Mouse (Mus musculus): Measurements from ENCODE around the gene Clrn1. TPM values are rescaled to one million over a fixed set of nuclear protein-coding genes. Genes with fewer than 3 reads are reported as not detected.

The Clrn1 gene
- not detected in 2 replicates for polyA plus RNA-seq (2012; rRNA removed)

DNA sequence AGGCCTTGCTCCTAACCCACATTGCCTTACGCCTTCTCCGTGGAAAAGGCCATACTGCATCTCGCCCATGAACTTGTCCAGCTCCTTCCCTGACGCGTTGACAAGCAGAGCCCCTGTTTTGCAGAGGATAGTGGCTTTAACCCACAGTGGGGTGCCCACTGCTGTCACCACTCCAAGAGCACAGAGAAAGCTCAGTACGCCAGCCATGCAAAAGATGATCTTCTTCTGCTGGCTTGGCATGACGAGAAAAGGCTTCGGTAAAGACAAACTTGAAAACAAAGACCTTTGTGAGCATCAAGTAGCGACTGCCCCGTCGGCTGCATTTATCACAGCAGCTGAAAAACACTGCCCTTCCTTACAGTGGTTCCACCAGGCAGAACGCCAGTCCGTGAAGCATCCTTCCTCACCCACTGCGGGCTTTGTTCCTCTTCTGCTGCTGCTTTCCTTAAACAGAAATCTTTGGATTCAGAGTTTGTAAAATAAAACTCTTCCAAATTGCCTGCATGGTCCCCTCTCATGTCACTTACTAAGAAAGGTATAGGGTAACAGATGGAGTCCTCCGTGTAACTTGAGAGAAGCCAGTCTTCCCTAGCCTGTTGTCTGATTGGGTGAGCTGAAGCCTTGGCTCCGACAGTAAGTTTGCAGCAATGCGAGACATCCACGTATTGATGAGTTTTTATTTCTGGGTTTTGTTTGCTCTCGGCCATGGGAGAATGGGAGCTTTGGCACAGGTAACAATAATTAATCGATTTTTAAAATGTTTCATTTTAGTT is at the start of gene Clrn1:
Clrn1 (minus strand) TSS at position 540 of the 773 bp plus-strand sequence.
- no peak within 1 kb of the TSS for H3K27ac ChIP-seq (ENCODE audit: control insufficient read depth, insufficient read depth, low read depth, low read length)
- no peaks in the 10 kb centered on the region for H3K27me3 ChIP-seq (ENCODE audit: control insufficient read depth, insufficient read depth, low read length)
- H3K36me3 ChIP-seq (ENCODE audit: control insufficient read depth, insufficient read depth, low read length): no peaks in the 10 kb centered on the region
- H3K4me3 ChIP-seq (ENCODE audit: control insufficient read depth, low read depth, low read length): no peak within 1 kb of the TSS; the same call in 1 of the 2 replicates
- TF ChIP-seq POLR2A (IDR thresholded peaks at IDR 0.05; ENCODE audit: control insufficient read depth, low read depth, low read length): no peak
- H3K4me1 ChIP-seq (ENCODE audit: control insufficient read depth, insufficient read depth, low read length): peaks cover 4% of the 10 kb centered on the region; the same call in 1 of the 2 replicates

- H3K4me1 ChIP-seq (ENCODE audit: control insufficient read depth, insufficient read depth, low read length): no peaks in the 10 kb centered on the region
- H3K36me3 ChIP-seq (ENCODE audit: control insufficient read depth, insufficient read depth, low read length): no peaks in the 10 kb centered on the region
- no peaks in the 10 kb centered on the region for H3K27me3 ChIP-seq (ENCODE audit: control insufficient read depth, insufficient read depth, low read length)
- no peak overlapping the region for H3K4me3 ChIP-seq (ENCODE audit: control insufficient read depth, low read depth, low read length)
- no peak for TF ChIP-seq CTCF (IDR thresholded peaks at IDR 0.05; ENCODE audit: control insufficient read depth, insufficient read depth, insufficient replicate concordance, low read depth, low read length)
- no peak overlapping the region for H3K27ac ChIP-seq (ENCODE audit: control insufficient read depth, insufficient read depth, low read depth, low read length)
Observed at GRCm38 (mm10) chr3:58924027-58924426, 38.9 kb upstream of the Clrn1 start.

GRCm38 (mm10) chr3:58923140-58923539 is 38.0 kb upstream of the Clrn1 start:
- no peak overlapping the region for H3K4me3 ChIP-seq (ENCODE audit: control insufficient read depth, low read depth, low read length)
- H3K27me3 ChIP-seq (ENCODE audit: control insufficient read depth, insufficient read depth, low read length): no peaks in the 10 kb centered on the region
- no peaks in the 10 kb centered on the region for H3K4me1 ChIP-seq (ENCODE audit: control insufficient read depth, insufficient read depth, low read length)

DNA sequence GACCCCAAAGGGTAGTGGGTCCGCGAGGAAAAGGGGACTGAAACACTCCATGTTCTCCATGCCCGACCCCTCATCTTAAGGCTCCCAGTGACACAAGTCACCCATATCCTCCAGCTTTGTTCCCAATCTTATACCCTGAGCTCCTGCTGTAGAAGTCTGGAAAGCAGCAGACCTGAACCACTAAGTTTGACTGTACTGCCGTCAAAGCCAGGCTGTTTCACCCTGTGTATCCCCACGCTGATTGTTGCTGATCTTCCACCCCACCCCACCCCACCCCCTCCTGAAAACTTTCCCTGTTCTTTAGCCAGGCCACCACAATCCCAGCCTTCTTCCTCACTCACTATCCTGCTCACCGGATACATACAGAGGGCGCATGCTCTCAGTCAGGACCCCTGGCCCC is 37.5 kb upstream of the Clrn1 start:
- Histone ChIP-seq H3K4me3 (ENCODE audit: control insufficient read depth, low read depth, low read length) (no peak overlapping the region), H3K27ac (ENCODE audit: control insufficient read depth, insufficient read depth, low read depth, low read length) (no peak overlapping the region), H3K36me3 (ENCODE audit: control insufficient read depth, insufficient read depth, low read length) (no peaks in the 10 kb centered on the region), H3K4me1 (ENCODE audit: control insufficient read depth, insufficient read depth, low read length) (no peaks in the 10 kb centered on the region), H3K27me3 (ENCODE audit: control insufficient read depth, insufficient read depth, low read length) (no peaks in the 10 kb centered on the region)
- no peak for TF ChIP-seq POLR2A (IDR thresholded peaks at IDR 0.05; ENCODE audit: control insufficient read depth, low read depth, low read length)
- no peak for TF ChIP-seq CTCF (IDR thresholded peaks at IDR 0.05; ENCODE audit: control insufficient read depth, insufficient read depth, insufficient replicate concordance, low read depth, low read length)

More at GRCm38 (mm10) chr3:58923140-58923539, 38.0 kb upstream of the Clrn1 start:
- TF ChIP-seq CTCF (IDR thresholded peaks at IDR 0.05; ENCODE audit: control insufficient read depth, insufficient read depth, insufficient replicate concordance, low read depth, low read length) (no peak), POLR2A (IDR thresholded peaks at IDR 0.05; ENCODE audit: control insufficient read depth, low read depth, low read length) (no peak)
- Histone ChIP-seq H3K36me3 (ENCODE audit: control insufficient read depth, insufficient read depth, low read length) (no peaks in the 10 kb centered on the region), H3K27ac (ENCODE audit: control insufficient read depth, insufficient read depth, low read depth, low read length) (no peak overlapping the region)

DNA sequence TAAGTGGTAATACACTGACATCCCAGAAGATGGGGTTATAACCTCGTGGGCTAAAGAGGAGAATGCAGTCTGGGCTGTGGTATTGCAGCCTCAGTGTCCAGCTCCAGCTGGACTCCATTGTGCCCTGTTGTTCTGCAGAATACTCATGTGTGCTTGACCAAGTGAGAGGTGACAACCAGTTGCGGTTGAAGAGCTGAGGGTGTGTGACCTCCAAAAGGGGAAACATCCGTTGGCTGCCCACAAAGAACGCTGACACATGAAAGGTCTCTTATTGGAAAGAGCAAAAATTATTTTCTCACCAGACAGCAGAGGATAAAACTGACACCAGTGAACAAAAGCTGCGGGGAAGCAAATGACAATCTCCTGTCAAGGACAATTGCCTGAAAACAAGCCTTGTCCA is 36.2 kb upstream of the Clrn1 start:
- no peaks in the 10 kb centered on the region for H3K27me3 ChIP-seq (ENCODE audit: control insufficient read depth, insufficient read depth, low read length)
- H3K27ac ChIP-seq (ENCODE audit: control insufficient read depth, insufficient read depth, low read depth, low read length): no peak overlapping the region
- TF ChIP-seq CTCF (IDR thresholded peaks at IDR 0.05; ENCODE audit: control insufficient read depth, insufficient read depth, insufficient replicate concordance, low read depth, low read length) (no peak), POLR2A (IDR thresholded peaks at IDR 0.05; ENCODE audit: control insufficient read depth, low read depth, low read length) (no peak)
- no peak overlapping the region for H3K4me3 ChIP-seq (ENCODE audit: control insufficient read depth, low read depth, low read length)
- no peaks in the 10 kb centered on the region for H3K4me1 ChIP-seq (ENCODE audit: control insufficient read depth, insufficient read depth, low read length)
- no peaks in the 10 kb centered on the region for H3K36me3 ChIP-seq (ENCODE audit: control insufficient read depth, insufficient read depth, low read length)

- Histone ChIP-seq H3K4me3 (ENCODE audit: control insufficient read depth, low read depth, low read length) (no peak overlapping the region), H3K27me3 (ENCODE audit: control insufficient read depth, insufficient read depth, low read length) (no peaks in the 10 kb centered on the region), H3K4me1 (ENCODE audit: control insufficient read depth, insufficient read depth, low read length) (no peaks in the 10 kb centered on the region), H3K27ac (ENCODE audit: control insufficient read depth, insufficient read depth, low read depth, low read length) (no peak overlapping the region), H3K36me3 (ENCODE audit: control insufficient read depth, insufficient read depth, low read length) (no peaks in the 10 kb centered on the region)
- TF ChIP-seq POLR2A (IDR thresholded peaks at IDR 0.05; ENCODE audit: control insufficient read depth, low read depth, low read length) (no peak), CTCF (IDR thresholded peaks at IDR 0.05; ENCODE audit: control insufficient read depth, insufficient read depth, insufficient replicate concordance, low read depth, low read length) (no peak)
Observed at GRCm38 (mm10) chr3:58904656-58905055, 19.5 kb upstream of the Clrn1 start.

DNA sequence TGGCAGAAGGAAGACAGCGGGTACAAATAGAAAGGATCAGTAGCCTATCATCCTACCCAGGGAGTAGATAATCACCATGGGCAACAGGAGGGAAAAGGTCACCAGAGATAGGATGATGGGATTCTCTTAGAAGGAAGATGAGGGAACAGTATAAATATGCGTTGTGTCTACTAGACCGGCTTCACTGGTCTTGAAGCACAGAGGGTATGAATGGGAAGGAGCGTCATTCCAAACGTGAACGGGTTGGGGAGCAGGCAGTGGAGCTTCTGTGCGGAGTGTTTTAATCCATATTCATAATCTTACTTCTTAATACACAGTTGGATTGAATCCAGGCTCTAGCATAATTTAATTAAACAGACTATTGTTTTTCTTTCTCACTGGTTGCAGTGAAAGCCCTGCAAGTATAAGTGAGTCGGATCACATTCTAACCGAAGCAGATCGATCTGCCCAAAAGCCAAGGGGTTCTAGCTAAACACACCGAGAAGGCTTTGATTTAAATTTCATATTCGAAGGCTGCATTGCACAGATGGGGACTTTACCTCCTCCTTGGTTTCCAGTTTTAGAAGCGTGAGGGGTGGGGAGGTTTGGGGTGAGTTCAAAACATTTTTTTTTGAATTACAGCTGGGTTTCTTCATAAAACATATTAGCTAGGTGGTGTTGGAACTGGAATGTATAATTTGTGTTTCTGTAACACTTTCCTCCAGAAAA is 17.1 kb upstream of the Clrn1 start:
- Histone ChIP-seq H3K4me1 (ENCODE audit: control insufficient read depth, insufficient read depth, low read length) (no peaks in the 10 kb centered on the region), H3K27ac (ENCODE audit: control insufficient read depth, insufficient read depth, low read depth, low read length) (no peak overlapping the region), H3K27me3 (ENCODE audit: control insufficient read depth, insufficient read depth, low read length) (no peaks in the 10 kb centered on the region), H3K36me3 (ENCODE audit: control insufficient read depth, insufficient read depth, low read length) (no peaks in the 10 kb centered on the region), H3K4me3 (ENCODE audit: control insufficient read depth, low read depth, low read length) (no peak overlapping the region)
- TF ChIP-seq POLR2A (IDR thresholded peaks at IDR 0.05; ENCODE audit: control insufficient read depth, low read depth, low read length): no peak
- TF ChIP-seq CTCF (IDR thresholded peaks at IDR 0.05; ENCODE audit: control insufficient read depth, insufficient read depth, insufficient replicate concordance, low read depth, low read length): no peak

Measured in testis, adult 2 months (tissue).